25 mouse cellular contexts compared by ENCODE assay signal in genomic region chr2:52710804-52711203, GRCm38 (mm10). TPM values are rescaled to one million over a fixed set of nuclear protein-coding genes. Genes with fewer than 3 reads are reported as not detected.
DNase-seq lines count a peak whose midpoint lies in the region; ATAC-seq and TF ChIP-seq lines count a peak whose summit lies in the region.
"Had no signal": no experiment of that assay in that cellular context is flagged by ENCODE, and none has a peak within 500 bp of the region (broad histone marks: within the 10 kb centered on the region; RNA-seq: fewer than 3 reads in every experiment).

No protein-coding gene starts in this region.

- H3K4me3 ChIP-seq in forebrain, postnatal 0 days (ENCODE audit: low read depth, low read length) = no peak overlapping the region
- H3K4me3 ChIP-seq in forebrain, embryonic 12.5 days (replicated peaks) = no peak overlapping the region
- no peak overlapping the region for H3K4me3 ChIP-seq in layer of hippocampus, adult 2 months
- no peak overlapping the region for H3K4me3 ChIP-seq in midbrain, postnatal 0 days (ENCODE audit: low read depth, low read length)
- H3K4me3 ChIP-seq in midbrain, embryonic 15.5 days = no peak overlapping the region
- H3K4me3 ChIP-seq: forebrain, embryonic 10.5 days; heart, adult 2 months; heart, embryonic 10.5 days; heart, embryonic 13.5 days; hindbrain, embryonic 12.5 days; hindbrain, embryonic 15.5 days had no signal

- no peaks in the 10 kb centered on the region for H3K27me3 ChIP-seq in forebrain, postnatal 0 days (ENCODE audit: insufficient read depth, low read length)
- H3K27me3 ChIP-seq in forebrain, embryonic 12.5 days = no peaks in the 10 kb centered on the region
- H3K27me3 ChIP-seq in midbrain, postnatal 0 days (ENCODE audit: insufficient read depth, low read length) = no peaks in the 10 kb centered on the region
- H3K27me3 ChIP-seq in midbrain, embryonic 15.5 days (replicated peaks) = no peaks in the 10 kb centered on the region
- H3K27me3 ChIP-seq: heart, embryonic 13.5 days; hindbrain, embryonic 12.5 days; hindbrain, embryonic 15.5 days; Patski had no signal

- H3K36me3 ChIP-seq in forebrain, postnatal 0 days (ENCODE audit: insufficient read depth) = peaks cover 16% of the 10 kb centered on the region
- peaks cover 34% of the 10 kb centered on the region for H3K36me3 ChIP-seq in forebrain, embryonic 12.5 days (replicated peaks)
- peaks cover 22% of the 10 kb centered on the region for H3K36me3 ChIP-seq in midbrain, postnatal 0 days (ENCODE audit: insufficient read depth, low read length)
- peaks cover 10% of the 10 kb centered on the region; the same call in 1 of the 2 replicates for H3K36me3 ChIP-seq in midbrain, embryonic 15.5 days (replicated peaks)

- H3K4me2 ChIP-seq in forebrain, postnatal 0 days (ENCODE audit: low read depth) = no peak overlapping the region
- H3K4me2 ChIP-seq in forebrain, embryonic 12.5 days = no peak overlapping the region
- no peak overlapping the region for H3K4me2 ChIP-seq in midbrain, postnatal 0 days (ENCODE audit: low read depth, low read length, poor library complexity, severe bottlenecking)
- H3K4me2 ChIP-seq in midbrain, embryonic 15.5 days = no peak overlapping the region
- H3K4me2 ChIP-seq: heart, embryonic 13.5 days; hindbrain, embryonic 12.5 days; hindbrain, embryonic 15.5 days had no signal

- DNase-seq in forebrain, postnatal 0 days = no peak
- DNase-seq in layer of hippocampus, adult 2 months (ENCODE audit: low spot score in 2 of 2) = no peak
- no peak for DNase-seq in layer of hippocampus, postnatal 25 days (ENCODE audit: extremely low spot score in 1 of 2, low spot score in 1 of 2)
- no peak for DNase-seq in midbrain, postnatal 0 days (ENCODE audit: low spot score)
- DNase-seq in urinary bladder, postnatal 25 days (ENCODE audit: low spot score) = no peak
- DNase-seq: adrenal gland, postnatal 10 days; adrenal gland, postnatal 36 days; cerebellum, adult 18-20 months; cerebellum, adult 9-10 months; cerebellum, postnatal 14 days; gastrocnemius, postnatal 36 days; heart, adult 2 months; heart, postnatal 14 days; heart, postnatal 4 days had no signal

- no peaks in the 10 kb centered on the region for H3K4me1 ChIP-seq in forebrain, postnatal 0 days (ENCODE audit: insufficient read depth)
- no peaks in the 10 kb centered on the region for H3K4me1 ChIP-seq in forebrain, embryonic 12.5 days
- H3K4me1 ChIP-seq in midbrain, postnatal 0 days (ENCODE audit: insufficient read depth, low read length) = no peaks in the 10 kb centered on the region
- H3K4me1 ChIP-seq in midbrain, embryonic 15.5 days = no peaks in the 10 kb centered on the region
- H3K4me1 ChIP-seq: forebrain, embryonic 10.5 days; heart, embryonic 10.5 days; heart, embryonic 13.5 days; hindbrain, embryonic 12.5 days; hindbrain, embryonic 15.5 days had no signal

- peak; percentile 44 for TF ChIP-seq CTCF in forebrain, postnatal 0 days (IDR thresholded peaks at IDR 0.05; ENCODE audit: low read depth)
- peak; percentile 56 for TF ChIP-seq CTCF in layer of hippocampus, adult 2 months (conservative IDR thresholded peaks at IDR 0.05)
- TF ChIP-seq CTCF in midbrain, postnatal 0 days (IDR thresholded peaks at IDR 0.05) = peak; percentile 57

- no peaks in the 10 kb centered on the region for H3K9me3 ChIP-seq in forebrain, postnatal 0 days (ENCODE audit: low read length)
- H3K9me3 ChIP-seq in forebrain, embryonic 12.5 days = no peaks in the 10 kb centered on the region
- H3K9me3 ChIP-seq in midbrain, postnatal 0 days (ENCODE audit: low read length) = no peaks in the 10 kb centered on the region
- no peaks in the 10 kb centered on the region for H3K9me3 ChIP-seq in midbrain, embryonic 15.5 days
- H3K9me3 ChIP-seq: forebrain, embryonic 10.5 days; G1E; heart, embryonic 10.5 days; heart, embryonic 13.5 days; hindbrain, embryonic 12.5 days; hindbrain, embryonic 15.5 days had no signal

- 72% methylated on average over 2 of the region's 2 CpGs for WGBS in forebrain, postnatal 0 days
- WGBS in forebrain, embryonic 12.5 days = 95% methylated on average over 2 of the region's 2 CpGs
- WGBS in midbrain, postnatal 0 days = 59% methylated on average over 2 of the region's 2 CpGs
- WGBS in midbrain, embryonic 15.5 days = 79% methylated on average over 2 of the region's 2 CpGs

- no peak for ATAC-seq in forebrain, postnatal 0 days
- no peak for ATAC-seq in forebrain, embryonic 12.5 days (ENCODE audit: low FRiP score)
- no peak for ATAC-seq in midbrain, postnatal 0 days (ENCODE audit: low FRiP score)
- ATAC-seq in midbrain, embryonic 15.5 days (replicated peaks) = no peak
- ATAC-seq: forebrain, embryonic 14.5 days; Patski had no signal

- no peak overlapping the region for H3K27ac ChIP-seq in forebrain, postnatal 0 days (ENCODE audit: low read depth, low read length)
- H3K27ac ChIP-seq in forebrain, embryonic 12.5 days = no peak overlapping the region
- no peak overlapping the region for H3K27ac ChIP-seq in layer of hippocampus, adult 2 months
- no peak overlapping the region for H3K27ac ChIP-seq in midbrain, postnatal 0 days (ENCODE audit: low read depth, low read length)
- H3K27ac ChIP-seq in midbrain, embryonic 15.5 days = no peak overlapping the region
- H3K27ac ChIP-seq: forebrain, embryonic 10.5 days; heart, adult 2 months; heart, embryonic 10.5 days; heart, embryonic 13.5 days; hindbrain, embryonic 12.5 days; hindbrain, embryonic 15.5 days had no signal

- H3K9ac ChIP-seq in forebrain, postnatal 0 days = no peak overlapping the region
- no peak overlapping the region for H3K9ac ChIP-seq in forebrain, embryonic 12.5 days
- H3K9ac ChIP-seq in midbrain, postnatal 0 days (replicated peaks; ENCODE audit: low read length, poor library complexity, severe bottlenecking) = no peak overlapping the region
- H3K9ac ChIP-seq in midbrain, embryonic 15.5 days = no peak overlapping the region
- H3K9ac ChIP-seq: heart, embryonic 13.5 days; hindbrain, embryonic 12.5 days; hindbrain, embryonic 15.5 days had no signal

RNA-seq across cellular contexts. Expression of gene Stam2, which starts 31.3 kb away (rescaled TPM):
- total RNA-seq in forebrain, postnatal 0 days (2014; rRNA removed) = 34.0 and 40.3 TPM in 2 replicates
- 23.3 and 30.6 TPM in 2 replicates for polyA plus RNA-seq in forebrain, postnatal 0 days (2015; fragmentation: Nextera tagmentation; extraction: Ambion mirVana)
- 42.2 and 42.8 TPM in 2 replicates for polyA plus RNA-seq in forebrain, embryonic 12.5 days (2016; fragmentation: Nextera tagmentation; extraction: Ambion mirVana)
- 10 to 100 TPM; 24.1 to 26.0 TPM for total RNA-seq in layer of hippocampus, adult 2 months (2021)
- total RNA-seq in layer of hippocampus, postnatal 25 days (2021) = 10 to 100 TPM; 22.1 to 23.7 TPM
- total RNA-seq in midbrain, postnatal 0 days (2014; rRNA removed) = 27.5 and 38.1 TPM in 2 replicates
- polyA plus RNA-seq in midbrain, postnatal 0 days (2015; fragmentation: Nextera tagmentation; extraction: Ambion mirVana) = 26.1 and 27.3 TPM in 2 replicates
- 38.1 and 39.0 TPM in 2 replicates for polyA plus RNA-seq in midbrain, embryonic 15.5 days (2015; fragmentation: Nextera tagmentation; extraction: Ambion mirVana)

RNA-seq across cellular contexts. Expression of gene Cacnb4, which starts 34.2 kb away (rescaled TPM):
- 13.3 and 13.8 TPM in 2 replicates for total RNA-seq in forebrain, postnatal 0 days (2014; rRNA removed)
- polyA plus RNA-seq in forebrain, postnatal 0 days (2015; fragmentation: Nextera tagmentation; extraction: Ambion mirVana) = 9.2 and 13.7 TPM in 2 replicates
- 4.1 and 6.1 TPM in 2 replicates for polyA plus RNA-seq in forebrain, embryonic 12.5 days (2016; fragmentation: Nextera tagmentation; extraction: Ambion mirVana)
- total RNA-seq in layer of hippocampus, adult 2 months (2021) = 10 to 100 TPM; 69.7 to 81.2 TPM
- total RNA-seq in layer of hippocampus, postnatal 25 days (2021) = 10 to 100 TPM; 74.2 to 85.2 TPM
- total RNA-seq in midbrain, postnatal 0 days (2014; rRNA removed) = 12.5 and 15.7 TPM in 2 replicates
- polyA plus RNA-seq in midbrain, postnatal 0 days (2015; fragmentation: Nextera tagmentation; extraction: Ambion mirVana) = 13.3 and 14.0 TPM in 2 replicates
- polyA plus RNA-seq in midbrain, embryonic 15.5 days (2015; fragmentation: Nextera tagmentation; extraction: Ambion mirVana) = 12.1 and 13.7 TPM in 2 replicates
- total RNA-seq: granulocyte monocyte progenitor cell, adult 5-6 weeks had no signal
